Mouse (Mus musculus) midbrain, embryonic 12.5 days (tissue): Measurements from ENCODE around the gene Zmym4. TPM values are rescaled to one million over a fixed set of nuclear protein-coding genes. Genes with fewer than 3 reads are reported as not detected.
"Not testable (repeated sequence)": the region's sequence is repeated elsewhere in the genome, so short reads cannot be mapped to it uniquely, and the experiment has no call there.

Source experiments
- ATAC-seq: fragments of 200-750 bp; cut with Nextera tagmentation; 2 replicates; pipeline ENCODE4 v1.8.0; 2017; ENCODE audit warnings: low read depth, moderate TSS enrichment, moderate library complexity; ENCODE audit not compliant: low FRiP score
- H3K27ac ChIP-seq: fragments of 300-500 bp; sonication (generic); replicated peaks from 2 replicates; pipeline ENCODE4 v1.5.1; 2016; ENCODE audit warnings: mild to moderate bottlenecking
- H3K27me3 ChIP-seq: fragments of 300-500 bp; sonication (generic); 2 replicates; pipeline ENCODE4 v1.6.1; 2016; ENCODE audit warnings: mild to moderate bottlenecking
- H3K36me3 ChIP-seq: fragments of 300-500 bp; sonication (generic); 2 replicates; pipeline ENCODE4 v1.6.1; 2016
- H3K4me1 ChIP-seq: fragments of 300-500 bp; sonication (generic); 2 replicates; pipeline ENCODE4 v1.6.1; 2016
- H3K4me2 ChIP-seq: fragments of 300-500 bp; sonication (generic); replicated peaks from 2 replicates; pipeline ENCODE4 v1.6.1; 2016; ENCODE audit warnings: mild to moderate bottlenecking, moderate library complexity
- H3K4me3 ChIP-seq: fragments of 300-500 bp; sonication (generic); 2 replicates; pipeline ENCODE4 v1.5.1; 2016; ENCODE audit warnings: mild to moderate bottlenecking
- H3K9ac ChIP-seq: fragments of 300-500 bp; sonication (generic); replicated peaks from 2 replicates; pipeline ENCODE4 v1.6.1; 2016; ENCODE audit warnings: mild to moderate bottlenecking, moderate library complexity
- H3K9me3 ChIP-seq: fragments of 300-500 bp; sonication (generic); 2 replicates; pipeline ENCODE4 v1.6.1; 2016; ENCODE audit warnings: mild to moderate bottlenecking
- WGBS: fragments of 180-500 bp; shearing (Covaris S2); methylation state at CpG from one replicate; pipeline ENCODE4 v1.1.7; 2016; 5-methylcytosine and 5-hydroxymethylcytosine counted together
- polyA plus RNA-seq: library from polyadenylated mRNA; unstranded; fragments of >200 nt; fragmentation: Nextera tagmentation; extraction: Ambion mirVana; gene quantifications from 2 replicates; pipeline ENCODE4 v1.2.1, GENCODE M21; 2016

Zmym4 gene
- 42.7 and 43.5 TPM in 2 replicates for polyA plus RNA-seq

DNA sequence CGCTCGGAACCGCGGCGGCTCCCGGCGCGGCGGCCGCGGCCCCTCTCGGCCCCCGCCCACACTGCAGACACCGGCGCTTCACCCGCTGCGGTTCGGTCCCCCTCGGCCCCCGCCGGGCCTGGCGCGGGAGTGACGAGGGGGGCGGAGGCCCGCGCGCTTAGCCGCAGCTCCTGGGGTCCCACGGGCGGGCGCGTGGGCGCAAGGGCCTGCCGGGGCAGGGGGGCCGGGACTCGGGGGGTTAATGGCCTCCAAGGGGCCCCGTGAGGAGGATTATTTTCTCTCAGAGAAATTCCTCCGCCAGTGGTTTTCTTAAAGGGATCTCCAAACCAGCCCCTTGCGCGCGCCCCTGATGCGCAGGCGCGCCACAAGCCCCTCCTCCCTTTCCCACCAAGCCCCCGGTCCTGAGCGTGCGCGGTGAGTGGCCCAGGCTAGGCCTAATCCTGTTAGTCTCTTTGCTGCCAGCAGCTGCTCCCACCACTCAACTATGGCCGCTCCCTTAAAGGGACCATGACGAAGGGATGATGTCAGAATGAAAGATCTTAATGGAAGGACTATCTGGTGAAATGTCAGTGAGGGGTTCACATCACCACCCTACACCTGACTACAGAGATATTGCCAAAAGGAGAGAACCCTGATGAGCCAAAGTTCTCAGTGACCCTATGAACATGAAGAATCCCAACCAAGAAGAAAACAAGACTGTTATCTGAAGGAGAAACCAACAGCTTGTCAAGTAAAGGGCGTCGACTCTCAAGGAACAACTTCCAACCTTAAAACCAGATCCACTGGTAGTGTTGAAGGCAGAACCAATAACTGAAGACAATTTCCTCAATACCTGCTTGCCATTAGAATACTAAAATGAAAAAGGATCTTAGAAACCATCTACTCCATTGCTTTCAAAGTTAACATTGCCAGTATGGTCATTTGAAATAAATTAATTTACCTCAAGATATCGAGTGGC lies at the start of gene Zmym4:
TSS of gene Zmym4 (minus strand) at position 272 of the 958 bp plus-strand sequence.
- H3K4me2 ChIP-seq, result peak within 1 kb of the TSS; percentile 65
- no peaks in the 10 kb centered on the region for H3K36me3 ChIP-seq
- H3K9me3 ChIP-seq, result no peaks in the 10 kb centered on the region
- peak within 1 kb of the TSS; percentile 99 for H3K27ac ChIP-seq
- WGBS, result 7% methylated on average over 45 of the region's 54 CpGs
- H3K27me3 ChIP-seq, result no peaks in the 10 kb centered on the region
- peak within 1 kb of the TSS; percentile 99 for H3K9ac ChIP-seq
- H3K4me3 ChIP-seq, result peak within 1 kb of the TSS; percentile 99
- ATAC-seq, result peak; percentile 97
- H3K4me1 ChIP-seq, result peaks cover 5% of the 10 kb centered on the region; the same call in 1 of the 2 replicates

DNA sequence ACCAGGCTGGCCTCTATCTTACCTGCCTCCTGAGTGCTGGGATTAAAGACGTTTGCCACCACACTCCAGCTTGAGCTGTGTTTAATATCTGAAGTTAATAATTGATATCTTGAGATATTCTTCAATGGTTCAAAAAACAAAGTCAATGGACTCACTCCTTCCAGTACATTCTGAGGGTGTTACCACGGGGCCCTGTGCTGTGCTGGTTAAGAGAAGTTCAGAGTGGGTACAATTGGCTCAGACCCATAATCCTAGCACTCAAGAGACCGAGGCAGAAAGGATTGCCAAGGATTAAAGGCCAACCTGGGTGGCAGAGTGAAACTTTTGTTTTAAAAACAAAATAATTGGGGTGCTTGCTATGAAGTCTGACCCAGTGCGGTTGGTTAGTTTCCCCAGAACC lies 48.4 kb upstream of the Zmym4 start:
- H3K9me3 ChIP-seq, result no peaks in the 10 kb centered on the region
- WGBS, result 81% methylated on average over 4 of the region's 4 CpGs
- no peak overlapping the region for H3K27ac ChIP-seq
- H3K27me3 ChIP-seq, result no peaks in the 10 kb centered on the region
- ATAC-seq, result no peak
- no peak overlapping the region for H3K9ac ChIP-seq
- no peak overlapping the region for H3K4me2 ChIP-seq
- H3K36me3 ChIP-seq, result no peaks in the 10 kb centered on the region
- peaks cover 4% of the 10 kb centered on the region; the same call in 1 of the 2 replicates for H3K4me1 ChIP-seq
- no peak overlapping the region for H3K4me3 ChIP-seq

DNA sequence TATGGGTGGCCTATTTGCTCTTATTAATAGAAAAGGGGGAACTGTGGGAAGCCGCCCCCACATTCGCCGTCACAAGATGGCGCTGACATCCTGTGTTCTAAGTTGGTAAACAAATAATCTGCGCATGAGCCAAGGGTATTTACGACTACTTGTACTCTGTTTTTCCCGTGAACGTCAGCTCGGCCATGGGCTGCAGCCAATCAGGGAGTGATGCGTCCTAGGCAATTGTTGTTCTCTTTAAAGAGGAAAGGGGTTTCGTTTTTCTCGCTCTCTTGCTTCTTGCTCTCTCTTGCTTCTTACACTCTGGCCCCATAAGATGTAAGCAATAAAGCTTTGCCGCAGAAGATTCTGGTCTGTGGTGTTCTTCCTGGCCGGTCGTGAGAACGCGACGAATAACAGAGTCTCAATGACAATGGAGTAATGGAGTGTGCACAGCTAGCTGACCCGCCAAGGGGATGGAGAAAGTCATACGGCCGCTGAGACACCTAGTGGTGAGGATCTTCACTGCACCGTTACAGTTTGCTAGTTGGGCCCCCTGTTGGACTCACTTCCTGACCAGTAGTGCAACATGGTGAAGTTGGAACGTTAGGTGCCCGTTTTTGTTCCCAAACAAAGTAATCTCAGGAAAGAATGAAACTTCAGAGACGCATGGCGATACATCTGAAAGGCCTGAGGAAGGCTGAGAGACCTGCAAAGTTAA lies 47.5 kb upstream of the Zmym4 start:
- 0 out of 2 replicates have a peak overlapping the region, but pooled peaks have one; percentile 63 for H3K27ac ChIP-seq
- peak overlapping the region; percentile 31 for H3K4me2 ChIP-seq
- peak overlapping the region; percentile 31 for H3K4me3 ChIP-seq
- 12% methylated on average over 14 of the region's 26 CpGs for WGBS
- ATAC-seq, result peak; percentile 79
- H3K9ac ChIP-seq, H3K9me3 ChIP-seq, H3K4me1 ChIP-seq, H3K36me3 ChIP-seq, H3K27me3 ChIP-seq: not testable (repeated sequence)

DNA sequence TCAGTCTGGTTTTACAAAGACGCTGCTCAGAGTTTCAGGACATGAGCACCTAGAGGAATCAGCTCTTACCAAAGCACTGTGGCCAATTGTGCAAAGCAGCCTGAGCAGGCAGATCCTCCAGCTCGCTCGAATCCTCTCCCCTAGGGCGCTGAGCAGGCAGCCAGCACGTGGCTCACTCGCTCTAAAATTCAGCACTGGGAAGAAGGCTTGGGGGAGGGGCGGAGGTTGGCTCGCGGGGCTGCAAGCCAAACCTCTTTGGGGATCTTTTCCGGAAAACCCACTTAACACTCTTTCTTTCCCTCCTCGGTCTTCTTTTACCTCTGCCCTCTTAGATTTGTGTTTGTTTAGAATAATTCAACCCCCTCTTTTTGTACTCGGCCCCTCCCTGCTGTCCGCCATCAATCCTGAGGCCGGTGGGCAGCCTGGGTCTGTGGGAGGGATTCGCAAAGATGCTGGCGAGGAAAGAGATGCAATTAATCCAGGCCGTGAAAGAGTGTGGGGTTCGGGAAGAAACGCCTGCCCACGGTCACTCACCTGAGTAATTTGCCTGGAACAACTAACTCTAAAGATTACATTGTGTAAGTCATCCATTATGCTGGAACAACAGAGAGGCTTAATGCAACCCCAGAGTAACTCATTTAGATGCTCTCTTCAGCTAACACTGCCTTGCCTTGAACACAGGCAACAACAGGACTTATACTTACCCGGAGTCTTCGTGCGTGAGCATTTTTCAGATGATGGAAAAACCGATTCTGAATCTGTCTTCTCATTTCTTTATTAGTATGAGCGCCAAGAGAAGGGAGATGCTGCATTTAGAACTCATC lies 37.4 kb upstream of the Zmym4 start:
- H3K27me3 ChIP-seq, result no peaks in the 10 kb centered on the region
- H3K9me3 ChIP-seq, result no peaks in the 10 kb centered on the region
- H3K36me3 ChIP-seq, result no peaks in the 10 kb centered on the region
- H3K9ac ChIP-seq, result peak overlapping the region; percentile 54
- H3K27ac ChIP-seq, result peak overlapping the region; percentile 75
- peak overlapping the region; percentile 55 for H3K4me2 ChIP-seq
- peak overlapping the region; percentile 38 for H3K4me3 ChIP-seq
- WGBS, result 16% methylated on average over 25 of the region's 25 CpGs
- ATAC-seq, result peak; percentile 85
- H3K4me1 ChIP-seq, result peaks cover 20% of the 10 kb centered on the region

DNA sequence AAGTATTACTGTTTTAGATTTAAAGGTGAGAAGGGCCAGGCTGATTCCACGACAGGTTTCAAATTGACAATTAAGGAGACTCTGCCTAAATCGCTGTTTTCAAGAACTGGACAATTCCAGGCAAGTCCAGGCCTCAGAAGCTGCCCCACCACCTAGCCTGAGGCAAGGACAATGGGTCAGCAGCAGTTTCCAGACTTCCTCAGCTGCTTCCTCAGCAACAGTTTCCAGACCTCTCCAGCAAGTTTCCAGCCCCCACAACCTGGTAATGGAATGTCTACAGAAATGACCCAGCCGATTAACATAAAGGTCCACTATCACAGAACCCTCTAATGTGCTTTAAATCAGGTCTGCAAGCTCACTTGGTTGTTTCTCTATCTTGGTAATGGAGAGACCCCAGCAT lies 36.4 kb upstream of the Zmym4 start:
- ATAC-seq, result no peak
- peaks cover 20% of the 10 kb centered on the region for H3K4me1 ChIP-seq
- H3K4me3 ChIP-seq, result no peak overlapping the region
- H3K9ac ChIP-seq, result no peak overlapping the region
- 0 out of 2 replicates have a peak overlapping the region, but pooled peaks have one; percentile 75 for H3K27ac ChIP-seq
- no peaks in the 10 kb centered on the region for H3K27me3 ChIP-seq
- 80% methylated on average over 3 of the region's 3 CpGs for WGBS
- H3K9me3 ChIP-seq, result no peaks in the 10 kb centered on the region
- no peak overlapping the region for H3K4me2 ChIP-seq
- H3K36me3 ChIP-seq, result no peaks in the 10 kb centered on the region

DNA sequence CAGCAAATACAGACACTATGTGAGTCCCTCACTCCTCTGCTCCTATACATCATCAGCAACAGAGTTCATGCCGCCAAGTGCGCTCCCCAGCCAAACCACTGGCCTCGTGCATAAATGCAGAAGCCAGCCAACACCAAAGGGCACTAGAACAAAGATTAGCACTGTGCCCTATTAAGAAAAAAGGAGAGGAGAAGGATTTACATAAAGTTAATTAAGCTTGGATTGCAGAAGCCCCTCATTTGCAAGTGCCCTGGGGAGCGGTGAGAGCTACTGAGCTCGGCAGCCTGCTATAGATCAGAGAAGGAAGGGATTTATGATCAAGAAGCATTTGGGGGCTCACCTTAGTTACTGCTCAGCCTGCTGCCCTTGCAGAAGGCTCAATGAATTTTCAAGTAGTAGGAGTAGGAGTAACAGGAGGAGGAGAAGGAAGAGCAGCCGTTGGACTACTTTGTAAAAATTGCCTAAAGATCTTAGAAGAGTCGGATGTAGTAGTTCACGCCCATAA lies 32.7 kb upstream of the Zmym4 start:
- H3K9ac ChIP-seq, result no peak overlapping the region
- no peaks in the 10 kb centered on the region for H3K27me3 ChIP-seq
- H3K4me1 ChIP-seq, result peaks cover 19% of the 10 kb centered on the region
- H3K4me3 ChIP-seq, result no peak overlapping the region
- no peaks in the 10 kb centered on the region for H3K36me3 ChIP-seq
- H3K9me3 ChIP-seq, result no peaks in the 10 kb centered on the region
- 0 out of 2 replicates have a peak, but pooled peaks have one; percentile 23 for ATAC-seq
- 39% methylated on average over 8 of the region's 8 CpGs for WGBS
- H3K27ac ChIP-seq, result peak overlapping the region; percentile 39
- peak overlapping the region; percentile 10; the same call in 1 of the 2 replicates for H3K4me2 ChIP-seq

DNA sequence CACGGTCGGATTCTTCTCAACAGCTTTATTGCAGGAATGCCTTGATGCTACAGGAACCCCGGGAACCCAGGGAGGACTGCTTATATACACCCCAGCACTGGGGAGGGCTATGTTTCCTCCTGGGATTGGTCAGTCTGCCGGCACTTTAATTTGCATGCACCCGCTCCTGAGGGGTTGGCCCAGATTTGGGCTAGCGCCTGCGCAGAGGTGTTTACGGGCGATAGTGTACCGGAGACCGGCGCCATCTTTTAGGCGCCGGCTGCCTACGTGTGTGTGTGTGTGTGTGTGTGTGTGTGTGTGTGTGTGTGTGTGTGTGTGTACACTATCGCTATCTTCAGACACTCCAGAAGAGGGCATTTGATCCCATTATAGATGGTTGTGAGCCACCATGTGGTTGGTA lies 31.4 kb upstream of the Zmym4 start:
- not testable (repeated sequence) for H3K36me3 ChIP-seq, H3K4me3 ChIP-seq, H3K4me2 ChIP-seq, H3K9ac ChIP-seq, H3K9me3 ChIP-seq, H3K4me1 ChIP-seq, H3K27me3 ChIP-seq, H3K27ac ChIP-seq, ATAC-seq
- 95% methylated on average over 16 of the region's 16 CpGs for WGBS

DNA sequence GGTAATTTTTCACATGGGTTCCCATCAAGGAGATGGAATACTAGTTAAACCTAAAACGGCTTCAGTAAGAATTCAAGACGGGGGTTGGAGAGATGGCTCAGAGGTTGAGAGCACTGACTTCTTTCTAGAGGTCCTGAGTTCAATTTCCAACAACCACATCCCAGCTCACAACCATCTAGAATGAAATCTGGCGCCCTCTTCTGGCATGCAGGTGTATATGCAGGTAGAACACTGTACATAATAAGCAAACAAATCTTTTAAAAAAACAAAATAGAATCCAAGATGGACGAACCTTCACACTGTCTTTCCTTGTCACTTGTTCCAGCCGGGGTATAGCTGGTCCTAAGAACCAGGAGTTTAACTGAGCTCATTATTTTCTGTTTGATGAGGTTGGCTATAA lies 24.4 kb upstream of the Zmym4 start:
- Histone ChIP-seq H3K27me3 (no peaks in the 10 kb centered on the region), H3K9me3 (no peaks in the 10 kb centered on the region), H3K36me3 (no peaks in the 10 kb centered on the region), H3K4me2 (no peak overlapping the region), H3K27ac (no peak overlapping the region), H3K4me1 (no peaks in the 10 kb centered on the region), H3K4me3 (no peak overlapping the region), H3K9ac (no peak overlapping the region)
- 65% methylated on average over 5 of the region's 5 CpGs for WGBS
- ATAC-seq, result no peak

DNA sequence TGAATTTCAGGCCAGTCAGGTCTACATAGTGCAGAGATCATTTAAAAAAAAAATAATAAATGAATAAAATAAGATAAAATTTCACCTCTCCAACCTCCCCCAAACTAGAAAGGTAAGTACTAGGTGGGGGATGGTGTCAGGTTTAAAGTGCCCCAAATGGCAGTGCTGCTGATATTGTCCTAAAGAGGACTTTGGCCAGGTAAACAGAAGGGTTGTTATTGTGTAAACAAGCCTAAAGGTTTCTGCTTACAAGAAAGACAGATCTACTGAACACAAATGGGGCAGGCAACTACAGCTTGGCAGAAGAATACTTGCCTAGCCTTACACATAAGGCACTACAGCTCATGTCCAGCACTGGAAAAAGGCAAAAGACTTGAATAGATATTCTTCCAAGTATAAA lies 22.6 kb upstream of the Zmym4 start:
- Histone ChIP-seq H3K4me1 (no peaks in the 10 kb centered on the region), H3K27me3 (no peaks in the 10 kb centered on the region), H3K9me3 (no peaks in the 10 kb centered on the region), H3K36me3 (no peaks in the 10 kb centered on the region), H3K4me2 (no peak overlapping the region), H3K27ac (no peak overlapping the region), H3K9ac (no peak overlapping the region), H3K4me3 (no peak overlapping the region)
- no peak for ATAC-seq

DNA sequence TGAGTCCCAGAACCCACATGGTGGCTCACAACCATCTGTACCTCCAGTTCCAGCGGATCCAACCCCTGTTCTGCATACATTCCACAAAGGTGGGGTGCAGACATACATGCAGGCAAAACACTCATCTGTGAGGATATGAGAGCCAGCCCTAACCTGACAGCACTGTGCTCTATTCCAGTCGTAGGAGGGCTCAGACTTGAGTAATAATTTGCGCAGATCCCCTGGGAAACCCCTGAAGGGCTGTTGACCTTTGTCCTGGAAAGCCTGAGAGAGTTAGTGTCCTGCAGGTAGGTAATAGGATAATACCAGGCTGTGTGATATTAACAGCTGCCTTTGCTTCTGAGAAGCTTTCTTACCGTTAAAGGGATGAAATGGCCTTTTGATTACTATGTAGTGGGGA lies 20.6 kb upstream of the Zmym4 start:
- Histone ChIP-seq H3K36me3 (no peaks in the 10 kb centered on the region), H3K27me3 (no peaks in the 10 kb centered on the region), H3K4me3 (no peak overlapping the region), H3K27ac (no peak overlapping the region), H3K4me1 (no peaks in the 10 kb centered on the region), H3K9me3 (no peaks in the 10 kb centered on the region), H3K4me2 (no peak overlapping the region), H3K9ac (no peak overlapping the region)
- ATAC-seq, result no peak
- WGBS, result 74% methylated on average over 4 of the region's 4 CpGs

DNA sequence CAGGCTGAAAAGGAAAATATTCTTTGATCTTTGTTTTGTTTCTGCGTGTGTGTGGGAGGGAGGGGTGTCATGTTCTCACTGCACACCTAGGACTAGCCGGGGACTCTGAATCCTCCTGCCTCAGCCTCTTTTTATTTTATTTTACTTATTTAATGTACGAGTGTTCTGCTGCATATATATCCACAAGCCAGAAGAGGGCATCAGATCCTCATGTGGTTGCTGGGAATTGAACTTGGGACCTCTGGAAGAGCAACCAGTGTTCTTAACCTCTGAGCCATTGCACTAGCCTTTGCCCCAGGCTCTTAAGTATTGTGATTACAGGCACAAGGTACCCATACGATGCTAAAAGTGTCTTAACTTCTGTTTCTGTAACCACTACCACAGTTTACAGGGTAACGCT lies 18.8 kb upstream of the Zmym4 start:
- Histone ChIP-seq H3K4me2 (no peak overlapping the region), H3K4me1 (no peaks in the 10 kb centered on the region), H3K4me3 (no peak overlapping the region), H3K36me3 (no peaks in the 10 kb centered on the region), H3K27ac (no peak overlapping the region), H3K9ac (no peak overlapping the region), H3K9me3 (no peaks in the 10 kb centered on the region), H3K27me3 (no peaks in the 10 kb centered on the region)
- no peak for ATAC-seq
- 80% methylated on average over 5 of the region's 5 CpGs for WGBS
